Mouse (Mus musculus) intestine, embryonic 14.5 days (tissue): Measurements from ENCODE around the gene Per3. TPM values are rescaled to one million over a fixed set of nuclear protein-coding genes. Genes with fewer than 3 reads are reported as not detected.

Experiments
- ATAC-seq: fragments of 200-750 bp; cut with Nextera tagmentation; replicated peaks from 2 replicates; pipeline ENCODE4 v1.8.0; 2017; ENCODE audit warnings: low read depth, moderate number of reproducible peaks, moderate TSS enrichment, moderate library complexity; ENCODE audit not compliant: low FRiP score, low TSS enrichment
- DNase-seq: peaks from one replicate; pipeline ENCODE4 v3.0.0-alpha.2; 2018; ENCODE audit warnings: low spot score
- H3K27ac ChIP-seq: fragments of 300-500 bp; sonication (generic); 2 replicates; pipeline ENCODE4 v1.5.1; 2014; ENCODE audit warnings: low read depth, mild to moderate bottlenecking, control low read depth
- H3K27me3 ChIP-seq: fragments of 300-500 bp; sonication (generic); replicated peaks from 2 replicates; pipeline ENCODE4 v1.6.1; 2014; ENCODE audit warnings: low read length, control low read depth; ENCODE audit not compliant: control insufficient read depth, insufficient read depth
- H3K36me3 ChIP-seq: fragments of 300-500 bp; sonication (generic); 2 replicates; pipeline ENCODE4 v1.6.1; 2014; ENCODE audit warnings: low read length, control low read depth; ENCODE audit not compliant: control insufficient read depth, insufficient read depth
- H3K4me1 ChIP-seq: fragments of 300-500 bp; sonication (generic); replicated peaks from 2 replicates; pipeline ENCODE4 v1.6.1; 2014; ENCODE audit warnings: low read length, control low read depth, mixed read lengths; ENCODE audit not compliant: control insufficient read depth, insufficient read depth
- H3K4me2 ChIP-seq: fragments of 300-500 bp; sonication (generic); 2 replicates; pipeline ENCODE4 v1.6.1; 2014; ENCODE audit warnings: low read length
- H3K4me3 ChIP-seq: fragments of 300-500 bp; sonication (generic); 2 replicates; pipeline ENCODE4 v1.5.1; 2014; ENCODE audit warnings: low read depth, low read length, control low read depth, mixed read lengths
- H3K9ac ChIP-seq: fragments of 300-500 bp; sonication (generic); 2 replicates; pipeline ENCODE4 v1.6.1; 2014; ENCODE audit warnings: mild to moderate bottlenecking, low read length
- H3K9me3 ChIP-seq: fragments of 300-500 bp; sonication (generic); 2 replicates; pipeline ENCODE4 v1.6.1; 2016; ENCODE audit warnings: low read length, control low read depth; ENCODE audit not compliant: control insufficient read depth
- WGBS: fragments of 180-500 bp; shearing (Covaris S2); extraction: QIAGEN DNeasy Blood & Tissue Kit; methylation state at CpG from one replicate; pipeline ENCODE4 v1.1.7; 2014; 5-methylcytosine and 5-hydroxymethylcytosine counted together
- polyA plus RNA-seq: library from polyadenylated mRNA; unstranded; fragments of >200 nt; fragmentation: Nextera tagmentation; extraction: Ambion mirVana; gene quantifications from 2 replicates; pipeline ENCODE4 v1.2.1, GENCODE M21; 2014

The Per3 gene
- polyA plus RNA-seq, 1 experiment from 2014 or later, result 6.0 TPM

GRCm38 (mm10) chr4:151073108-151073744 lies 28.8 kb upstream of the Per3 start:
- 54% methylated on average over 13 of the region's 13 CpGs for WGBS
- no peaks in the 10 kb centered on the region for H3K4me1 ChIP-seq
- no peak; the same call in 1 of the 2 replicates for ATAC-seq

DNA sequence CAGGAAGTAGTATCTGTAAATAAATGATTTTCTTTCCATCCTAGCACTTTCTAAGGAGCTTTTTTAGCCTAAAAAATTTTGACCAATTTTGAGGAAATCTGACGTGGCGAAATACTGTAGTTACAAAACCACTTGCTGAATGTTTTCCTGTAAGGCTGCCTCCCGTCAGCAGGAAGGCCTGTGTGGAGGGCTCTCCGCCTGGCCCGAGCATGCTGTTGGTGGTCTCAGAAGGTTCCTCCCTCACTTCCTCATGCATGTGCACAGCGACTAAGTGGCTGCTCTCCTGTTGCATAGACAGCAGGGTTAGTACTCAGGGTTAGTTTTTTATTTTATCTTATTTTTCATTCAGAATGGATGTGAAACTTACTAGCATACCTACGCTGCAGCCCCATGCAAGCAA lies 26.5 kb upstream of the Per3 start:
- WGBS, result 80% methylated on average over 7 of the region's 7 CpGs
- ATAC-seq, result no peak

More at GRCm38 (mm10) chr4:151073108-151073744, 28.8 kb upstream of the Per3 start:
- Histone ChIP-seq H3K27me3 (no peaks in the 10 kb centered on the region), H3K36me3 (peaks cover 15% of the 10 kb centered on the region; the same call in 1 of the 2 replicates), H3K4me2 (no peak overlapping the region), H3K27ac (no peak overlapping the region), H3K4me3 (no peak overlapping the region), H3K9ac (no peak overlapping the region), H3K9me3 (no peaks in the 10 kb centered on the region)
- peak; percentile 92 for DNase-seq

DNA sequence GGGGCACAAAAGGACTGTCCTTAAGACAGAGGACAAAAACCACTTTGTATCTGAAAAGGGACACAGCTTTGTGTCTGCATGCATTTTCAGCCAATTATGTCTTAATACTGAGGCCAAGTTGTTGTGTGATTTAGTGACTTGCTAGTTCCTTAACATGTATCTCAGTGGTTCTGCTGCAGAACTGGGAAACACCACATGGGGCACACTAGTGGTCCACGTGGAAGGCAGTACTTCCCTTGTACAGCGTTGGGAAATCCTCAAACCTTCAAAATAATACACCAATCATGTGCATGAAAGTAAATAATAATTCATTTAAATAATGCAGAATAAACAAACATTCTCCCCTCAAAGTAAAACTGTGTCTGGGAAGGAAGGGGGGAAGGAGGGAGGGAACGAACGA lies 24.3 kb upstream of the Per3 start:
- no peak overlapping the region for H3K9ac ChIP-seq
- DNase-seq (no peak), ATAC-seq (no peak)
- no peak overlapping the region for H3K4me2 ChIP-seq
- no peak overlapping the region for H3K4me3 ChIP-seq
- WGBS, result 75% methylated on average over 4 of the region's 4 CpGs
- H3K36me3 ChIP-seq, result no peaks in the 10 kb centered on the region; the same call in 1 of the 2 replicates
- H3K27ac ChIP-seq, result no peak overlapping the region
- no peaks in the 10 kb centered on the region for H3K27me3 ChIP-seq
- H3K4me1 ChIP-seq, result no peaks in the 10 kb centered on the region
- no peaks in the 10 kb centered on the region for H3K9me3 ChIP-seq

More for the DNA sequence above, 26.5 kb upstream of the Per3 start:
- Histone ChIP-seq H3K27me3 (no peaks in the 10 kb centered on the region), H3K4me1 (no peaks in the 10 kb centered on the region), H3K4me2 (no peak overlapping the region), H3K9ac (no peak overlapping the region), H3K36me3 (peaks cover 5% of the 10 kb centered on the region; the same call in 1 of the 2 replicates), H3K9me3 (no peaks in the 10 kb centered on the region), H3K27ac (no peak overlapping the region), H3K4me3 (no peak overlapping the region)
- no peak for DNase-seq

DNA sequence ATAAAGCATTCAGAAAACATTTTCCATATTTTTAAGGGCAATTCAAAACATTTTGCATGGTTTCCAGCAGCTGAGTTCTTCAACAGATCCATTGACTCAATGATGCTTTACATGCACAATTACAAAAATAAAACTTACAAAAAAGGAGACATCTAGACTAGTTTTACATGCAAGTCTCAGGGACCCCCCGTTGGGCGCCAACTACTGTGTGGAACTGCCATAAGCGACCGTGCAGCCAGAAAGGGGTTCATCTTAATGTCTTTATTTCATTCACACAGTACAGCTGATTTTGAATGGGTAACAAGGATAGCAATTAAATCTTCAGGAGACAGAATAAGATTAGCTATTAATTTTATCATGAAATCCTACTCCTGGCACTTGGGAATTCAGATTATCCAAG lies 15.1 kb upstream of the Per3 start:
- H3K36me3 ChIP-seq, result no peaks in the 10 kb centered on the region; the same call in 1 of the 2 replicates
- no peaks in the 10 kb centered on the region for H3K27me3 ChIP-seq
- no peak overlapping the region for H3K27ac ChIP-seq
- H3K4me1 ChIP-seq, result no peaks in the 10 kb centered on the region
- no peak overlapping the region for H3K4me2 ChIP-seq
- no peak for DNase-seq
- ATAC-seq, result no peak
- no peak overlapping the region for H3K9ac ChIP-seq
- H3K9me3 ChIP-seq, result peaks cover 10% of the 10 kb centered on the region; the same call in 1 of the 2 replicates
- no peak overlapping the region for H3K4me3 ChIP-seq
- WGBS, result 98% methylated on average over 4 of the region's 4 CpGs

DNA sequence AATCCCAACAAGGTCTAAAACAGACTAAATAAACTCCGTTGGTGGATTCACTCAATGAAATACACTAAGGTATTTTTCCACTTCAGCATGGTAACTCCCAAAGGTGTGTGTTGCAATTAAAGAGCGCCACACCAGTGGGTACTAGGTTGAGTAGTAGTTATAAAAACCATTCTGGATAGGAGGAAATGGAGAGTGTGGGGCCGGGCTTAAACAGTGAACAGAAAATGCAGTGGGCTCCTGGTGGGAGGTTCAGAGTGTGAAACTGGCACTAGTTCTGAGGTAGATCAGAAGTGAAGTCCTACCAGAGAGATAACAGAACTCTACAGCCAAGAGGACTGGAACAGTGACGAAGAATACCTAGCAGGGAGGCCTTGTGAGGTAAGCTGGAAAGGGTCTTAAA lies 14.2 kb upstream of the Per3 start:
- H3K9me3 ChIP-seq, result peaks cover 10% of the 10 kb centered on the region; the same call in 1 of the 2 replicates
- H3K27me3 ChIP-seq, result no peaks in the 10 kb centered on the region
- 79% methylated on average over 4 of the region's 4 CpGs for WGBS
- H3K27ac ChIP-seq, result no peak overlapping the region
- H3K9ac ChIP-seq, result no peak overlapping the region
- peaks cover 7% of the 10 kb centered on the region for H3K36me3 ChIP-seq
- peak overlapping the region; percentile 88; the same call in 1 of the 2 replicates for H3K4me3 ChIP-seq
- no peak for DNase-seq
- H3K4me2 ChIP-seq, result peak overlapping the region; percentile 51
- no peaks in the 10 kb centered on the region for H3K4me1 ChIP-seq
- no peak for ATAC-seq

DNA sequence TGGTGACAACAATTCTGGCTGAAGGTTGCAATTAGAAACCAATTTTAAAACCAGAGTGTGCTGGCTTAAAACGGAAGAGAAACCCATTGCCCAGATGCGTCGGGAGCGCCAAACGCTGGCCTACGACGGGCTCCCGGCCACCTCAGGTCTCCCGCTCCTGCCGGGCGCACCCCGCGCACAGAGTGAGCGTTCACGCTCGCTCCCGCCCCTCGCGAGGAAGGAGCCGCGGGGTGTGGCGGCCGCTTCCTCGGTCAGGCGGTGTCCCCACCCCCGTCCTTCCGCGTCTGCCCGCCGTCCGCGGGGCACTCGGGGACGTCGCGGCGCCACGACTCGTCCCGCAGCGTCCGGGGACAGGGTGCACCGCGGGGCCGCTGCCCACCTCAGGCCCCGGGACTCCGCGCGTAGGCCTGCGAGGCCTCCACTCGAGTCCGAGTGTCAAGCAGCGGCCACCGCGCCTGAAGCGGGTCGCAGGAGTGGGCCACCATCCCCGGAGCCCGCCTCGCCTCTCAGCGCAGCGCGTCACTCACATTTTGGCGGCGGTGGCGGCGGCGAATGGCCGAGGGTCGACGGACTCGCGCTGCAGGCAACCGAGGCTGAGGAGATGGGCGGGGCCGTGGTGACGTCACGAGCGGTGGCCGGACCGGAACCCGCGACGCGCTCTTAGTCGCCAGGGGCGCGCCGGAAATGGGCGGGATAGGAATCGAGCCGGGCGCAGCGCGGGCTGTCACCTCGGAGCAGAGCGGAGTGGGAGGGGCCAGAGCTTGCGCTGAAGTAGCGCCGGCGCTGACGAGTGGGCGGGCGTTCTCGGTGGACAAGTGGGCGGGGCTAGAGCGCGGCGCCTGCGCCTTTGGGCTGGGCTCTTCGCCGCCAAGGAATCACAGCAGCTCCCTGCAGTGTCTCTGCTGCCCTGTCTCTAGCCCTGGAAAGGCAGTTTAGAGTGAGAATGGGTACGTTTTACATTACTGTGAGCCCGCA lies 13.2 kb upstream of the Per3 start, which contains the start of gene Vamp3:
Vamp3 (minus strand) TSS at position 617 of the 975 bp plus-strand sequence.
- Histone ChIP-seq H3K4me1 (no peaks in the 10 kb centered on the region), H3K9ac (peak within 1 kb of the TSS; percentile 93), H3K27me3 (no peaks in the 10 kb centered on the region), H3K4me2 (peak within 1 kb of the TSS; percentile 60), H3K36me3 (peaks cover 15% of the 10 kb centered on the region), H3K9me3 (peaks cover 10% of the 10 kb centered on the region; the same call in 1 of the 2 replicates), H3K27ac (peak within 1 kb of the TSS; percentile 92), H3K4me3 (peak within 1 kb of the TSS; percentile 88)
- DNase-seq, result peak; percentile 99
- ATAC-seq, result peak; percentile 98
- under 1% methylated on average over 108 of the region's 114 CpGs for WGBS

DNA sequence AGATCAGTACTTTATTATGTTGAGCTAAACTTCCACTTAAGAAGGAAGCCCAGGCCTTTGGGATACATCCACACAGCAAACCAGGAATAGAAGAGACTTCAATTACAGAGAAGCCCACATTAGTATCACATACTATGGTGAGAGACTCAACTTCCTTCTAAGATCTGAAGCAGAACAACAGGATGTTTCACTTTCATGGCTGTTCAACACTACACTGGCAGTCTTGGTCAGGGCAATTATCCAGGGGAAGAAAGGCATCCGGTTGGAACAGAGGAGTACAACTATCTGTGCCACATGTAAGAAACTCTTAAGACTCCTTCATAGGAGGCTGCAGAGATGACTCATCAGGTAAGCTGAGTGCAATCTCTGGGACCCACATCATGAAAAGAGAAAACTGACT lies 6.7 kb upstream of the Per3 start:
- Histone ChIP-seq H3K4me1 (no peaks in the 10 kb centered on the region), H3K36me3 (peaks cover 58% of the 10 kb centered on the region), H3K4me3 (no peak overlapping the region), H3K9ac (no peak overlapping the region), H3K27me3 (no peaks in the 10 kb centered on the region), H3K4me2 (no peak overlapping the region), H3K27ac (no peak overlapping the region), H3K9me3 (no peaks in the 10 kb centered on the region)
- ATAC-seq (no peak), DNase-seq (no peak)
- WGBS, result 92% methylated on average over 1 of the region's 1 CpGs

DNA sequence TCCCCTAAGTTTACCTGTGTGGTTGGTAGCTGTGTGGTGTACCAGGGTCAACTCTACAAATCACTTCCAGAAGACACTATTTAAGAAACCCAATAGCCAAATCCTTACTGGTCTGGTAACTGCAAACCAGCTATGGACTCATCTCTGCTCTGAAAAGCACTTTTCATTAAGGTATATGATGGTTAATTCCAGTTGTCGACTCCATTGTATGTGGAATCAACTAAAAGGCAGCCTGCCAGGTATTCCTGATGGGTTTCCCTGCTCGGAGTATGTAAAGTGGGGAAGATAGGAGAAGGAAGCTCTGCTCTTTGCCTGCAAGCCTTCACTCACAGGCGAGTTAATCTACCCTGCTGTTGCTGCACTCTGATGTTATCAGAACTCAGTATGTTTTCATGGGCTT lies 2.1 kb upstream of the Per3 start:
- Histone ChIP-seq H3K9ac (no peak overlapping the region), H3K27me3 (no peaks in the 10 kb centered on the region), H3K9me3 (no peaks in the 10 kb centered on the region), H3K4me3 (no peak overlapping the region), H3K4me2 (no peak overlapping the region), H3K27ac (no peak overlapping the region), H3K4me1 (peaks cover 3% of the 10 kb centered on the region; the same call in 1 of the 2 replicates), H3K36me3 (peaks cover 35% of the 10 kb centered on the region)
- ATAC-seq (no peak), DNase-seq (no peak)
- 86% methylated on average over 3 of the region's 3 CpGs for WGBS
